Mouse (Mus musculus) ZHBTc4 (cell line): ENCODE data around the gene Gal3st2b.
"Not testable (repeated sequence)": the region's sequence is repeated elsewhere in the genome, so short reads cannot be mapped to it uniquely, and the experiment has no call there.

Source experiments
- DNase-seq: peaks from one replicate; pipeline ENCODE4 v3.0.0-alpha.2; 2011; ENCODE audit warnings: low read depth, low spot score

Gene Gal3st2b

GRCm38 (mm10) chr1:93978287-93978686 lies 60.2 kb downstream of the Gal3st2b start:
- not testable (repeated sequence) for DNase-seq

GRCm38 (mm10) chr1:93980932-93981331 lies 62.8 kb downstream of the Gal3st2b start:
- DNase-seq: not testable (repeated sequence)

GRCm38 (mm10) chr1:93986167-93986566 lies 68.1 kb downstream of the Gal3st2b start:
- no peak for DNase-seq

GRCm38 (mm10) chr1:93988786-93989185 lies 70.7 kb downstream of the Gal3st2b start:
- no peak for DNase-seq

- not testable (repeated sequence) for DNase-seq
Measured at GRCm38 (mm10) chr1:93990209-93990608, 72.1 kb downstream of the Gal3st2b start, which contains the start of gene Gal3st2c. TSS of gene Gal3st2c (plus strand) at chr1:93990509.

- DNase-seq: not testable (repeated sequence)
Measured at GRCm38 (mm10) chr1:93991068-93991467, 73.0 kb downstream of the Gal3st2b start.

GRCm38 (mm10) chr1:93991491-93991890 lies 73.4 kb downstream of the Gal3st2b start:
- not testable (repeated sequence) for DNase-seq
